Mouse (Mus musculus) brain, embryonic 14.5 days (tissue): ENCODE data around the gene Tnnt2.

Experiments used
- CTCF ChIP-seq: fragments of 200-500 bp; IDR thresholded peaks from 2 replicates; pipeline ENCODE4 v1.5.1; 2012; ENCODE audit warnings: inconsistent platforms, mild to moderate bottlenecking, moderate library complexity, borderline replicate concordance; ENCODE audit not compliant: insufficient read depth, insufficient read length; ENCODE audit errors: extremely low read depth
- POLR2A ChIP-seq: fragments of 200-500 bp; IDR thresholded peaks from 2 replicates; pipeline ENCODE4 v1.6.1; 2012; ENCODE audit warnings: mild to moderate bottlenecking, inconsistent platforms, borderline replicate concordance; ENCODE audit not compliant: poor library complexity, insufficient read depth, insufficient read length, severe bottlenecking; ENCODE audit errors: extremely low read depth

GRCm38 (mm10) chr1:135807546-135807945, 28.6 kb upstream of the Tnnt2 start:
- TF ChIP-seq CTCF (no peak), POLR2A (no peak)
